Mouse (Mus musculus) right cerebral cortex, postnatal 4 days (tissue): ENCODE measurements at regions not wholly inside any gene's neighbourhood (a gene's known extent, or its start where the extent isn't known, plus 50 kb on each side); places are given as distances from the start of the nearest gene placed in this dataset.

ENCODE experiments used
- DNase-seq: peaks from one replicate; pipeline ENCODE4 v3.0.0-alpha.2; 2022

DNA sequence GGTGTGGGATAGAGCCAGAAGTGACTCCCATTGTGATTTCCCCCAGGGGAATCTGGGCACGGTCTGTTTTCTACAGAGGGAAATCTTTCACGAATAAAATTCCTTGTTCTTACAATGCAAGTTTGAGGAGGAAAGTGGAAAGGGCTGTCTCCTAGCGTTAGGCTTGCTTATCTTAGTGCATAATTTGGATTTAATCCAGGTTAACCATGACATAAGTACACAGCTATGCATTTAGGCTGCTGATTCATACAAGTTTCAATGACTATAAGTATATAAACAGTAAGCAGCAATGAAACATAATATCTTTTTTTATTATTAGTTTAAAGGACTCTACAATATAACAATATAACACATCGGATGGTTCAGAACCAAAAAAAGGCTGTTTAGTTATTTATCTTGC is 74.6 kb upstream of the Arhgap21 start:
- no peak for DNase-seq

- no peak for DNase-seq
These were observed 68.9 kb upstream of the Arhgap21 start for GRCm38 (mm10) chr2:21037607-21038006.

- DNase-seq: no peak
These were observed 68.5 kb upstream of the Arhgap21 start for GRCm38 (mm10) chr2:21037181-21037580.

GRCm38 (mm10) chr2:21035884-21036648 is 67.4 kb upstream of the Arhgap21 start:
- DNase-seq: no peak

- DNase-seq: no peak
These were observed 66.0 kb upstream of the Arhgap21 start for GRCm38 (mm10) chr2:21034651-21035050.

DNA sequence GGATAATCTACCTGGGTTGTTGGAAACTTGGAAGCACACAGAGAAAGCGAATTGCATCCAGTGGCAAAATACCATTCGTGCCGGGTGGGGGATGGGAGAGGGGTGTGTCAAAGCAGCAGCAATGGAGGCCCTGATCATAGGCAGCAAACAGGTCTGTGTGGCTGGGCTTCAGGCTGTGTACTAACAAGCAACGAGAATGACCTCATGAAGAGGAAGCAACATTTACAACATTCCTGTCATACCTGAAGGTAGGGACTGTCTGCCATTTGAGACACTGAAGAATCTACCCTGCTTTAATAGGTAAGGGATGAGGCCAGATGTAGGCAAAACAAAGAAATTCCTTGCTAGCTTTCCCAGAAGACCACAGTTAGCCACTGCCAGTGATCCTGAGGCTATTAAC is 62.0 kb upstream of the Arhgap21 start:
- no peak for DNase-seq

DNA sequence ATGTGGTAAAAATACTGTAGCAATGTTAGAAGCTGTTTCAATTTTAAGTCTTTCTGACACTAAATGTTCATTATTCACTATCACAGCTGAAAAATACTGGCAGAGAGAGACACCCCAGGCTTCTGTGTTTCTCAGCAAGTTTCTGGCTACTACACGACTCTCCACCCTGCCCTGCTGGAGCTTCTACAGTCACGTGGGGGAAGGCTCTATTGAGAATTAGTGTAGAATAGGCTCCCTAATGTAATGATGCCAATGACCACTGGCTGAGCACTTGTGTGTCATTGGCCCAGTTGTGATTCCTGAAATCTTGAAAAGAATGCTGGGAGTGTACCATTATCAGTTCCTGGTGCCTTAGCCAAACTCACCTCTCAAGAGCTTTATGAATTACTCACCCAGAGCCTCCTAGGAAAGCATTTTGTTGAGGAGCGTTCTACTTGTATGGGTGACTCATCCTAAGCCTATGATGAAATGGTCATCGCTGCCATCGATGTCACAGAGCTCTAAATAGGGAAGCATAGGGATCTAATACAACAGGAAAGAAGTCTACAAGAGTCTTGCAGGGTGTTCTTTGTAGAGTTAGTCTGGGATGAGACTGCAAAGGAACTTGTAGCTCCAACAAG is 60.8 kb upstream of the Arhgap21 start:
- DNase-seq: no peak

DNA sequence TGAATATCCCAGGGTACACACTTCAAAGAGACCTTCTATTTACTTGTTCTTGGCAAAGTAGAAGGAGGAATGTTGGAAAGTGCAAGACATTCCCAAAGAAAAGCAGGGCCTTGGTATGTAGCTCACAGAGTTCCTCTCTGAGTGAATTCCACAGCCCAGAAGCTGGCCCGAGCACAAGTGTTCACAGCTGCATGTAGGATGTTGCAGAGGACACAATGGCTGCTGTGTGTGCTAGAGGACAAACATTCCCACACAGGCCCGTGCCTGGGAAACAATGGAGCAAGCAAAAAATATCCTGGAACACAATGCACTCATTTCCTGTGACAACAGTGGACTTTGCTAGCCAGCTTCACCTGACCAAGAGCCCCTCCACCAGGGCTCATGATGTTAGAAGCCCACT is 59.9 kb upstream of the Arhgap21 start:
- no peak for DNase-seq

- no peak for DNase-seq
These were observed 49.9 kb upstream of the Arhgap21 start for GRCm38 (mm10) chr2:21018535-21018934.
